Mouse (Mus musculus) kidney, postnatal 0 days (tissue): ENCODE results near the gene Camk2d. TPM values are rescaled to one million over a fixed set of nuclear protein-coding genes. Genes with fewer than 3 reads are reported as not detected.

ENCODE experiments used
- ATAC-seq: fragments of 200-750 bp; cut with Nextera tagmentation; replicated peaks from 2 replicates; pipeline ENCODE4 v1.8.0; 2017; ENCODE audit warnings: low read depth, moderate number of reproducible peaks, moderate TSS enrichment, moderate library complexity; ENCODE audit not compliant: low FRiP score
- DNase-seq: peaks from one replicate; pipeline ENCODE4 v3.0.0-alpha.2; 2016; ENCODE audit warnings: low spot score
- H3K27ac ChIP-seq: fragments of 300-500 bp; sonication (generic); 2 replicates; pipeline ENCODE4 v1.5.1; 2014; ENCODE audit warnings: mild to moderate bottlenecking
- H3K27me3 ChIP-seq: fragments of 300-500 bp; sonication (generic); 2 replicates; pipeline ENCODE4 v1.6.1; 2014; ENCODE audit warnings: low read length, mixed read lengths; ENCODE audit not compliant: insufficient read depth
- H3K36me3 ChIP-seq: fragments of 300-500 bp; sonication (generic); 2 replicates; pipeline ENCODE4 v1.6.1; 2014; ENCODE audit warnings: low read length, mixed read lengths; ENCODE audit not compliant: insufficient read depth
- H3K4me1 ChIP-seq: fragments of 300-500 bp; sonication (generic); replicated peaks from 2 replicates; pipeline ENCODE4 v1.6.1; 2014; ENCODE audit warnings: antibody characterized with exemption, low read length, mixed read lengths; ENCODE audit not compliant: insufficient read depth
- H3K4me2 ChIP-seq: fragments of 300-500 bp; sonication (generic); 2 replicates; pipeline ENCODE4 v1.6.1; 2014; ENCODE audit warnings: mild to moderate bottlenecking, low read length, moderate library complexity, mixed read lengths
- H3K4me3 ChIP-seq: fragments of 300-500 bp; sonication (generic); replicated peaks from 2 replicates; pipeline ENCODE4 v1.5.1; 2014; ENCODE audit warnings: low read depth, low read length
- H3K9ac ChIP-seq: fragments of 300-500 bp; sonication (generic); 2 replicates; pipeline ENCODE4 v1.6.1; 2014; ENCODE audit warnings: low read depth, low read length
- H3K9me3 ChIP-seq: fragments of 300-500 bp; sonication (generic); replicated peaks from 2 replicates; pipeline ENCODE4 v1.6.1; 2016; ENCODE audit warnings: low read length, inconsistent platforms, mixed read lengths
- CTCF ChIP-seq: IDR thresholded peaks from 2 replicates; pipeline ENCODE4 v1.5.1; 2016; ENCODE audit warnings: antibody characterized with exemption, low read depth, mild to moderate bottlenecking, moderate library complexity
- WGBS: fragments of 180-500 bp; shearing (Covaris S2); extraction: QIAGEN DNeasy Blood & Tissue Kit; methylation state at CpG from one replicate; pipeline ENCODE4 v1.1.7; 2014; 5-methylcytosine and 5-hydroxymethylcytosine counted together
- polyA plus RNA-seq: library from polyadenylated mRNA; unstranded; fragments of >200 nt; fragmentation: Nextera tagmentation; extraction: Ambion mirVana; gene quantifications from 2 replicates; pipeline ENCODE4 v1.2.1, GENCODE M21; 2015

The Camk2d gene
- polyA plus RNA-seq, 1 experiment from 2014 or later = 28.3 TPM

DNA sequence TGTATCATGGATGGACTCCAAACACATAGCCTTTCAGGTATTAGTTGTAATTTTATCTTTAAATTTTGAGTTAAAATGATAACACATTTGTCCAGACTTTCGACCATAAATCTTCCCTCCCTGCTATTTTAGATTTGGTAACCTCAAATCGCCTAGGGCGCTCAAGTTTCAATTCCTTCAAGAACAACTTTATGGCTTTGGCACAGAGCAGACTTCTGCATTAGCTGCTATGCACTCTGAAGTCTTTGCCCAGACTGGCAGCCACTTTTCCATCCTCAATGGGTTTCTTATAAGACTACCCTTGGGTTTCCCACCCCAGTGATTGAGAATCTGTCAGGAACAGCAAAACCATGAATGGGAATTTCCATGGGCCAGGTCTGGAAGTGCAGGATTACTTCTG lies 8.6 kb upstream of the Camk2d start:
- H3K27me3 ChIP-seq = no peaks in the 10 kb centered on the region
- no peaks in the 10 kb centered on the region for H3K9me3 ChIP-seq
- no peaks in the 10 kb centered on the region for H3K4me1 ChIP-seq
- ATAC-seq (no peak), DNase-seq (no peak)
- no peak overlapping the region for H3K4me3 ChIP-seq
- WGBS = 65% methylated on average over 3 of the region's 3 CpGs
- no peak overlapping the region for H3K27ac ChIP-seq
- H3K36me3 ChIP-seq = no peaks in the 10 kb centered on the region
- TF ChIP-seq CTCF = no peak
- no peak overlapping the region for H3K4me2 ChIP-seq
- no peak overlapping the region for H3K9ac ChIP-seq

GRCm38 (mm10) chr3:126589556-126589955 lies 6.5 kb upstream of the Camk2d start:
- Histone ChIP-seq H3K9me3 (no peaks in the 10 kb centered on the region), H3K4me3 (no peak overlapping the region), H3K4me1 (no peaks in the 10 kb centered on the region), H3K27ac (no peak overlapping the region), H3K9ac (no peak overlapping the region), H3K36me3 (no peaks in the 10 kb centered on the region), H3K4me2 (no peak overlapping the region), H3K27me3 (no peaks in the 10 kb centered on the region)
- DNase-seq (no peak), ATAC-seq (no peak)
- TF ChIP-seq CTCF = no peak
- 94% methylated on average over 7 of the region's 7 CpGs for WGBS

DNA sequence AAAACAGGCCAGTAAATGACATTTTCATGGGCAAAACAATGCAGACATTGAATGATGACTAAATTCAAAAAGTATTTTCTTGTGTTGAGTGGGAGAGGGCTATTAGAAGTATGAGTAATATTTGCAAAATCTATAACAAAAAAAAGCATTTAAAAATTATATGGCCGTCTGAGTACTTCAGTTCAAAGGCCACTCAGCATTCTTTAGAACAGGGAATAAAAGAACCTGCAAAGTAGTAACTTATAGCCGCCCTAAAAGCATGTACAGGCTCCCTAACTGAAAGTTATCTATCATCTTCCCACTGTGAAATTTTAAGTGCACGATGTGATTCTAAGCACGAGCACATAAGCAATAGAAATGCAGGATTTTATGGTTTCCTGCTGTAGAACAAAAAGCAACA lies 646 bp upstream of the Camk2d start:
- H3K4me3 ChIP-seq = no peak overlapping the region; the same call in 1 of the 2 replicates
- WGBS = 60% methylated on average over 4 of the region's 4 CpGs
- TF ChIP-seq CTCF = no peak
- H3K4me1 ChIP-seq = 0 out of 2 replicates have a peak, but pooled peaks cover 3% of the 10 kb centered on the region
- no peaks in the 10 kb centered on the region for H3K36me3 ChIP-seq
- peak overlapping the region; percentile 100; the same call in 1 of the 2 replicates for H3K27ac ChIP-seq
- DNase-seq (no peak), ATAC-seq (no peak)
- no peaks in the 10 kb centered on the region for H3K27me3 ChIP-seq
- peak overlapping the region; percentile 98; the same call in 1 of the 2 replicates for H3K4me2 ChIP-seq
- H3K9ac ChIP-seq = 0 out of 2 replicates have a peak overlapping the region, but pooled peaks have one; percentile 90
- H3K9me3 ChIP-seq = no peaks in the 10 kb centered on the region

DNA sequence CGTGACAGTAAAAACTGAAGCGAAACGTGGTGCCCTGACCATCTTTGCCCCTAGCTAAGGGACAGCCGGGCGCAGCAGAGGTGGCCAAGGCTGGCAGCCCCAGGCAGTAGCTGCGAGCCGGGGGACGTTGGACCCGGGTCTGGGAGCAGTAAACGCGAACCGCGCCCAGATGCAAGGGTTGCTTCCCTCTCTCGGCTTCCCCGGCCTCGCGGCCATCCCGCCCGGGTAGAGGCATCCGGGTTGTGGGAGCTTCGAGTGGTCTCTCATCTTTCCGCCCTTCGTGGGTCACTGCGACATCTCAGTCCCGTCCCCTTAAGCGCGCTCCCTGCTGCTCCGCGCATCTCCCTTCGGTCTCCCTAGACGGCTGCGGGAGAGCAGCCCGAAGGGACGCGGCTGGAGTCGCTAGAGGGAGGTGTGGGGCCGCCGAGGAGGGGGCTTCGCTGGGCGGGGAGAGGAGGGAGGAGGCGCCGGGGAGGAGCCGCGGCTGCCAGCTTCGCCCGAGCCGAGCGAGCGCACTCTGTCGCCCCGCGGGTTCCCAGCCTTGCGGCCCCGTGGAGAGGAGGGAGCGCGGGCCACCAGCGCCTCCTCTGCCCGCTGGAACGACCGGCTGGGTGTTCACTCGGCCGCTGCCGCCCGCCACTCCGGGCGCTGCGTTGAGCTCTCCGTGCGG lies 524 bp downstream of the Camk2d start:
- H3K27ac ChIP-seq = peak overlapping the region; percentile 100
- no peaks in the 10 kb centered on the region for H3K36me3 ChIP-seq
- ATAC-seq (peak; percentile 91), DNase-seq (peak; percentile 93)
- no peaks in the 10 kb centered on the region for H3K9me3 ChIP-seq
- H3K27me3 ChIP-seq = no peaks in the 10 kb centered on the region
- TF ChIP-seq CTCF = peak; percentile 75
- H3K4me2 ChIP-seq = peak overlapping the region; percentile 98
- WGBS = under 1% methylated on average over 46 of the region's 69 CpGs
- H3K4me1 ChIP-seq = 0 out of 2 replicates have a peak, but pooled peaks cover 3% of the 10 kb centered on the region
- H3K4me3 ChIP-seq = peak overlapping the region; percentile 90
- H3K9ac ChIP-seq = peak overlapping the region; percentile 90

GRCm38 (mm10) chr3:126597161-126597595 lies 1.1 kb downstream of the Camk2d start:
- ATAC-seq = peak; percentile 79

DNA sequence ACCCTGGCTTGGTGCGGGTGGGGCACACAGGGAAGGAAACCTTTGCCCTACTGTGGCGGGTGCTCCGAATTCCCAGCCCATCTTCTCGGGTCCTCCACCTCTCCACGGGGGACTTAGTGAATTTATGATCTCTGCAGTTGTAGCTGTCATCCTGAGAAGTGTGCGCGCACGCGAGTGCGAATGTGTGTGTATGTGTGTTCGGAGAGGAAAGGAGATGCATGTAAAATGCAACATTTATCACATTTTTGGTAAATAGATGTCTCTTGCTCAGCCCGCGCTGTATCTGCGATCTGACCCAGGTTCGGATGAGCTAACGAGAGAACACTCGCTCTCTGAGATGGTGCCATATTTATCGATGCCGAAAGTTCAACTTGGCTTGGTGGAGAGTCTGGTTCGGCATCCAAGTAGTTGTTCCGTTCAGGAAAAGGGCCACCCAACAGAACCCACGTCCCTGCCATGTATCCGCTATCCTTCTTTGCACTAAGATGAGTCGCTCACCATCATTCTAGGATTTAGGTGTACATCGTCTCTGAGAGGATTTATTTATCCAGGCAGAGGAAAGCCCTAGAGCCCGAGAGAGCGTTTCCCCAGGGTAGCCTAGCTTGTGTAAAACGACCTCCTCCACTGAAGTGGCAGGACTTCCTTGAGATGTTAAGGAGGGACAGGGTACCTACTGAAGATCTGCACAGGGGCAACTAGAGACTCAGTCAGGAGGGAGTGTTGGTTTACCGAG lies 1.7 kb downstream of the Camk2d start:
- TF ChIP-seq CTCF = no peak
- peak overlapping the region; percentile 100 for H3K27ac ChIP-seq
- H3K27me3 ChIP-seq = no peaks in the 10 kb centered on the region
- H3K36me3 ChIP-seq = 0 out of 2 replicates have a peak, but pooled peaks cover 3% of the 10 kb centered on the region
- peak overlapping the region; percentile 98 for H3K4me2 ChIP-seq
- 0 out of 2 replicates have a peak, but pooled peaks cover 3% of the 10 kb centered on the region for H3K4me1 ChIP-seq
- H3K9me3 ChIP-seq = no peaks in the 10 kb centered on the region
- peak overlapping the region; percentile 90 for H3K4me3 ChIP-seq
- under 1% methylated on average over 29 of the region's 29 CpGs for WGBS
- peak overlapping the region; percentile 90 for H3K9ac ChIP-seq
- ATAC-seq (no peak), DNase-seq (peak; percentile 21)

More at GRCm38 (mm10) chr3:126597161-126597595, 1.1 kb downstream of the Camk2d start:
- Histone ChIP-seq H3K9me3 (no peaks in the 10 kb centered on the region), H3K4me1 (0 out of 2 replicates have a peak, but pooled peaks cover 3% of the 10 kb centered on the region), H3K36me3 (no peaks in the 10 kb centered on the region), H3K27ac (peak overlapping the region; percentile 100), H3K4me2 (peak overlapping the region; percentile 98), H3K27me3 (no peaks in the 10 kb centered on the region), H3K4me3 (peak overlapping the region; percentile 90), H3K9ac (peak overlapping the region; percentile 90)
- DNase-seq = peak; percentile 82
- 1% methylated on average over 48 of the region's 51 CpGs for WGBS
- no peak for TF ChIP-seq CTCF
